Mouse (Mus musculus) spleen, adult 2 months (tissue): ENCODE measurements around the gene Gtf2ird1.

Experiments
- CTCF ChIP-seq: fragments of 200-500 bp; IDR thresholded peaks from 2 replicates; pipeline ENCODE4 v1.5.1; 2011; ENCODE audit warnings: mild to moderate bottlenecking, inconsistent platforms; ENCODE audit not compliant: insufficient read depth, insufficient read length, insufficient replicate concordance; ENCODE audit errors: extremely low read depth
- POLR2A ChIP-seq: fragments of 200-500 bp; IDR thresholded peaks from 2 replicates; pipeline ENCODE4 v1.6.1; 2011; ENCODE audit warnings: low read depth, low read length, inconsistent platforms

GRCm38 (mm10) chr5:134455914-134456423 is 547 bp downstream of the Gtf2ird1 start:
- TF ChIP-seq POLR2A = no peak
- no peak for TF ChIP-seq CTCF
